12 mouse cellular contexts compared by ENCODE assay signal in genomic region chrX:18160734-18161442, GRCm38 (mm10). TPM values are rescaled to one million over a fixed set of nuclear protein-coding genes. Genes with fewer than 3 reads are reported as not detected.
DNase-seq lines count a peak whose midpoint lies in the region; ATAC-seq and TF ChIP-seq lines count a peak whose summit lies in the region.
"Had no signal": no experiment of that assay in that cellular context is flagged by ENCODE, and none has a peak within 500 bp of the region (broad histone marks: within the 10 kb centered on the region; RNA-seq: fewer than 3 reads in every experiment).

No protein-coding gene starts in this region.

- no peak for TF ChIP-seq POLR2A in limb, embryonic 14.5 days (IDR thresholded peaks at IDR 0.05; ENCODE audit: borderline replicate concordance, extremely low read depth, insufficient read depth, insufficient read length)

- H3K4me1 ChIP-seq in heart, embryonic 13.5 days = no peaks in the 10 kb centered on the region
- H3K4me1 ChIP-seq in neural tube, embryonic 12.5 days = no peaks in the 10 kb centered on the region
- no peaks in the 10 kb centered on the region for H3K4me1 ChIP-seq in limb, embryonic 14.5 days (ENCODE audit: control insufficient read depth, insufficient read depth, low read length)
- no peaks in the 10 kb centered on the region for H3K4me1 ChIP-seq in stomach, embryonic 16.5 days (ENCODE audit: control insufficient read depth, insufficient read depth, low read length)

- H3K4me3 ChIP-seq in heart, embryonic 13.5 days = peak overlapping the region; percentile 86
- H3K4me3 ChIP-seq in neural tube, embryonic 12.5 days = no peak overlapping the region
- peak overlapping the region; percentile 54; the same call in 1 of the 2 replicates for H3K4me3 ChIP-seq in limb, embryonic 14.5 days (replicated peaks; ENCODE audit: low read length)
- H3K4me3 ChIP-seq in stomach, embryonic 16.5 days (replicated peaks; ENCODE audit: low read length) = peak overlapping the region; percentile 82; the same call in 1 of the 2 replicates

- 57% methylated on average over 4 of the region's 4 CpGs for WGBS in heart, embryonic 13.5 days
- WGBS in neural tube, embryonic 12.5 days = 54% methylated on average over 4 of the region's 4 CpGs
- WGBS in limb, embryonic 14.5 days = 58% methylated on average over 4 of the region's 4 CpGs
- 67% methylated on average over 4 of the region's 4 CpGs for WGBS in stomach, embryonic 16.5 days

- no peak for DNase-seq in heart, adult 9 months (ENCODE audit: low spot score in 2 of 2)
- no peak for DNase-seq in neural tube, embryonic 10.5 days (ENCODE audit: extremely low spot score, low spot score)
- no peak for DNase-seq in limb, embryonic 14.5 days (ENCODE audit: low spot score)
- DNase-seq in yolk sac, embryonic 10.5 days (ENCODE audit: low spot score) = no peak
- no peak for DNase-seq in layer of hippocampus, postnatal 25 days (ENCODE audit: extremely low spot score in 1 of 2, low spot score in 1 of 2)
- DNase-seq: retina, postnatal 1 day had no signal

- H3K36me3 ChIP-seq in heart, embryonic 13.5 days = no peaks in the 10 kb centered on the region
- H3K36me3 ChIP-seq in neural tube, embryonic 12.5 days = no peaks in the 10 kb centered on the region
- no peaks in the 10 kb centered on the region for H3K36me3 ChIP-seq in limb, embryonic 14.5 days (ENCODE audit: control insufficient read depth, insufficient read depth, low read length)
- no peaks in the 10 kb centered on the region for H3K36me3 ChIP-seq in stomach, embryonic 16.5 days (ENCODE audit: control insufficient read depth, insufficient read depth, low read length)

- H3K4me2 ChIP-seq in heart, embryonic 13.5 days = peak overlapping the region; percentile 74
- peak overlapping the region; percentile 62 for H3K4me2 ChIP-seq in neural tube, embryonic 12.5 days (replicated peaks)
- peak overlapping the region; percentile 55; the same call in 1 of the 2 replicates for H3K4me2 ChIP-seq in limb, embryonic 14.5 days (replicated peaks; ENCODE audit: low read depth, low read length, severe bottlenecking)
- peak overlapping the region; percentile 67 for H3K4me2 ChIP-seq in stomach, embryonic 16.5 days (ENCODE audit: low read depth, low read length)

- no peak for ATAC-seq in heart, embryonic 13.5 days (ENCODE audit: extremely low read depth, insufficient number of reproducible peaks, low FRiP score, low TSS enrichment)
- ATAC-seq in neural tube, embryonic 12.5 days (ENCODE audit: low FRiP score, low read depth) = no peak
- no peak for ATAC-seq in limb, embryonic 14.5 days (ENCODE audit: low FRiP score, low read depth)
- ATAC-seq in stomach, embryonic 16.5 days (ENCODE audit: insufficient read depth, low FRiP score) = no peak

- no peak overlapping the region; the same call in 1 of the 2 replicates for H3K27ac ChIP-seq in heart, embryonic 13.5 days (replicated peaks)
- no peak overlapping the region for H3K27ac ChIP-seq in neural tube, embryonic 12.5 days
- H3K27ac ChIP-seq in limb, embryonic 14.5 days (replicated peaks; ENCODE audit: low read depth, low read length) = no peak overlapping the region
- no peak overlapping the region for H3K27ac ChIP-seq in stomach, embryonic 16.5 days (ENCODE audit: low read length)

- no peak overlapping the region for H3K9ac ChIP-seq in heart, embryonic 13.5 days
- no peak overlapping the region for H3K9ac ChIP-seq in neural tube, embryonic 12.5 days
- H3K9ac ChIP-seq in limb, embryonic 14.5 days (ENCODE audit: low read depth, low read length, severe bottlenecking) = 0 out of 2 replicates have a peak overlapping the region, but pooled peaks have one; percentile 83
- no peak overlapping the region for H3K9ac ChIP-seq in stomach, embryonic 16.5 days (ENCODE audit: low read length)

- H3K27me3 ChIP-seq in heart, embryonic 13.5 days (replicated peaks) = no peaks in the 10 kb centered on the region
- no peaks in the 10 kb centered on the region for H3K27me3 ChIP-seq in neural tube, embryonic 12.5 days (replicated peaks)
- no peaks in the 10 kb centered on the region for H3K27me3 ChIP-seq in limb, embryonic 14.5 days (ENCODE audit: control insufficient read depth, insufficient read depth, low read length)
- H3K27me3 ChIP-seq in stomach, embryonic 16.5 days (ENCODE audit: control insufficient read depth, insufficient read depth, low read length) = no peaks in the 10 kb centered on the region

- no peaks in the 10 kb centered on the region for H3K9me3 ChIP-seq in heart, embryonic 13.5 days
- H3K9me3 ChIP-seq in neural tube, embryonic 12.5 days = no peaks in the 10 kb centered on the region
- H3K9me3 ChIP-seq in limb, embryonic 14.5 days (ENCODE audit: control insufficient read depth, low read length) = no peaks in the 10 kb centered on the region
- no peaks in the 10 kb centered on the region for H3K9me3 ChIP-seq in stomach, embryonic 16.5 days (replicated peaks; ENCODE audit: control insufficient read depth, low read length)

RNA-seq across cellular contexts. Expression of gene Kdm6a, which starts 1.5 kb away (rescaled TPM):
- 13.1 and 15.2 TPM in 2 replicates for polyA plus RNA-seq in heart, embryonic 13.5 days (2015; fragmentation: Nextera tagmentation; extraction: Ambion mirVana)
- polyA plus RNA-seq in neural tube, embryonic 12.5 days (2016; fragmentation: Nextera tagmentation; extraction: Ambion mirVana) = 26.8 and 34.6 TPM in 2 replicates
- polyA plus RNA-seq in limb, embryonic 14.5 days (2012; rRNA removed) = 31.6 and 47.4 TPM in 2 replicates
- 23.0 and 38.6 TPM in 2 replicates for polyA plus RNA-seq in limb, embryonic 14.5 days (2014; fragmentation: Nextera tagmentation; extraction: Ambion mirVana)
- polyA plus RNA-seq in stomach, embryonic 16.5 days (2015; fragmentation: Nextera tagmentation; extraction: Ambion mirVana) = 19.3 and 22.1 TPM in 2 replicates
- total RNA-seq in layer of hippocampus, postnatal 25 days (2021) = 10 to 100 TPM; 41.4 to 47.9 TPM

RNA-seq across cellular contexts. Expression of gene Dusp21, which starts 15.2 kb away (rescaled TPM):
- polyA plus RNA-seq in heart, embryonic 13.5 days (2015; fragmentation: Nextera tagmentation; extraction: Ambion mirVana) = not detected in 2 replicates
- polyA plus RNA-seq in neural tube, embryonic 12.5 days (2016; fragmentation: Nextera tagmentation; extraction: Ambion mirVana) = not detected in 2 replicates
- polyA plus RNA-seq in limb, embryonic 14.5 days (2012; rRNA removed) = not detected in 2 replicates
- polyA plus RNA-seq in limb, embryonic 14.5 days (2014; fragmentation: Nextera tagmentation; extraction: Ambion mirVana) = not detected in 2 replicates
- not detected in 2 replicates for polyA plus RNA-seq in stomach, embryonic 16.5 days (2015; fragmentation: Nextera tagmentation; extraction: Ambion mirVana)
- total RNA-seq in layer of hippocampus, postnatal 25 days (2021) = not detected
- polyA plus RNA-seq: gonadal fat pad, adult 2 months; limb, embryonic 11.5 days; Patski had no signal
